Mouse (Mus musculus) limb, embryonic 10.5 days (tissue): ENCODE results near the gene Hectd4. TPM values are rescaled to one million over a fixed set of nuclear protein-coding genes. Genes with fewer than 3 reads are reported as not detected.
"Not testable (repeated sequence)": the region's sequence is repeated elsewhere in the genome, so short reads cannot be mapped to it uniquely, and the experiment has no call there.

Experiments used
- DNase-seq: peaks from one replicate; pipeline ENCODE4 v3.0.0-alpha.2; 2017; ENCODE audit warnings: low spot score
- H3K27ac ChIP-seq: fragments of 300-500 bp; sonication (generic); 2 replicates; pipeline ENCODE4 v1.5.1; 2016; ENCODE audit warnings: mild to moderate bottlenecking
- H3K27me3 ChIP-seq: fragments of 300-500 bp; sonication (generic); 2 replicates; pipeline ENCODE4 v1.6.1; 2016; ENCODE audit warnings: low read depth, mild to moderate bottlenecking; ENCODE audit not compliant: poor library complexity, severe bottlenecking
- H3K36me3 ChIP-seq: fragments of 300-500 bp; sonication (generic); 2 replicates; pipeline ENCODE4 v1.6.1; 2016; ENCODE audit warnings: mild to moderate bottlenecking, moderate library complexity
- H3K4me1 ChIP-seq: fragments of 300-500 bp; sonication (generic); 2 replicates; pipeline ENCODE4 v1.6.1; 2016
- H3K4me3 ChIP-seq: fragments of 300-500 bp; sonication (generic); 2 replicates; pipeline ENCODE4 v1.5.1; 2016; ENCODE audit warnings: mild to moderate bottlenecking, moderate library complexity
- H3K9me3 ChIP-seq: fragments of 300-500 bp; sonication (generic); replicated peaks from 2 replicates; pipeline ENCODE4 v1.6.1; 2016; ENCODE audit warnings: mild to moderate bottlenecking
- WGBS: fragments of 180-500 bp; shearing (Covaris S2); methylation state at CpG from one replicate; pipeline ENCODE4 v1.1.7; 2016; 5-methylcytosine and 5-hydroxymethylcytosine counted together
- polyA plus RNA-seq: library from polyadenylated mRNA; unstranded; fragments of >200 nt; fragmentation: Nextera tagmentation; extraction: Ambion mirVana; gene quantifications from 2 replicates; pipeline ENCODE4 v1.2.1, GENCODE M21; 2016

Hectd4 gene
- polyA plus RNA-seq, 1 experiment from 2014 or later: 4.2 TPM

GRCm38 (mm10) chr5:121194173-121194572, 25.8 kb upstream of the Hectd4 start:
- Histone ChIP-seq H3K36me3 (0 out of 2 replicates have a peak, but pooled peaks cover 2% of the 10 kb centered on the region), H3K27me3 (no peaks in the 10 kb centered on the region), H3K27ac (no peak overlapping the region), H3K4me3 (no peak overlapping the region), H3K4me1 (peaks cover 7% of the 10 kb centered on the region), H3K9me3 (no peaks in the 10 kb centered on the region)
- DNase-seq: no peak
- 36% methylated on average over 1 of the region's 1 CpGs for WGBS

DNA sequence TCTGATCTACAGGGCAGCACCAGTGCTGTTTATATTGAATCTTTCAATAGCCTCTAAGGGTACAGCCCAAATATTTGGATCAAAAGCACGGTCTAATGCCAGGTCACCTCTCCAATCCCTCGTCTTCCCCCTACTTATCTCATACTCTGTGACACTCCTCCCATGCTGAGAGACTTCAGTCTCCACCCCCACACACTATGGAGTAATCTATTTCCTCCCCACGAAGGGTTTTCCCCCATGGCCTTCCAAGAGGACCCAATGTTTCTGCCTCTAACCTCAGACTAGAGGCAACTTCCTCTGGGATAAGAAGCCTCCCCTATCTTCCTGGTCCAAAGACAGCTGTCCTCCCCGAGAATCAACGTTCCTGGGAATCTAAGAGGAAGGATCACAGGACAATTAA, 23.3 kb upstream of the Hectd4 start:
- Histone ChIP-seq H3K36me3 (no peaks in the 10 kb centered on the region), H3K4me3 (no peak overlapping the region), H3K27ac (no peak overlapping the region), H3K9me3 (no peaks in the 10 kb centered on the region), H3K27me3 (no peaks in the 10 kb centered on the region), H3K4me1 (no peaks in the 10 kb centered on the region)
- WGBS: 52% methylated on average over 5 of the region's 5 CpGs
- no peak for DNase-seq

DNA sequence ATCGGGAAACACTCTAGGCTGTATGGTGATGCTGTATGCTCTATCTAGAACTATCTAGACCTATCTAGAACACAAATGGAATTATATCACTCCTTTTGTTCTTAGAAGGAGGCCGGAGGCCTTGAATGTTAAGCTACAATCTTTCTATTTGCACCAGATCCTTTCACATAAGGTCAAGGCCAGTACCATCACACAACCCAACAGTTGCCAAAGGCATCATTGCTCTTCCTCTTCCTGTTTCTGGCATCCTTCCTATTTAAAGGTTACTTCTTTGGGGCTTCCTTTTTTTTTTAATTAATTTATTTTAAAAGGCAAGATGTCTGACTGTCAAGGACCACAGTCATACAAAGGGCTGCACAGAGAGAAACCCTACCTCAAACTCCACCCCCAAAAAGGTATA, 22.7 kb upstream of the Hectd4 start:
- Histone ChIP-seq H3K27me3 (no peaks in the 10 kb centered on the region), H3K36me3 (no peaks in the 10 kb centered on the region), H3K9me3 (no peaks in the 10 kb centered on the region), H3K27ac (no peak overlapping the region), H3K4me1 (no peaks in the 10 kb centered on the region), H3K4me3 (no peak overlapping the region)
- 92% methylated on average over 2 of the region's 2 CpGs for WGBS
- DNase-seq: no peak

GRCm38 (mm10) chr5:121198376-121198775, 21.6 kb upstream of the Hectd4 start:
- no peak for DNase-seq
- no peaks in the 10 kb centered on the region for H3K36me3 ChIP-seq
- H3K9me3 ChIP-seq: no peaks in the 10 kb centered on the region
- H3K4me3 ChIP-seq: no peak overlapping the region
- H3K4me1 ChIP-seq: no peaks in the 10 kb centered on the region
- WGBS: 88% methylated on average over 5 of the region's 5 CpGs
- no peaks in the 10 kb centered on the region for H3K27me3 ChIP-seq
- no peak overlapping the region for H3K27ac ChIP-seq

GRCm38 (mm10) chr5:121201739-121202138, 18.3 kb upstream of the Hectd4 start:
- 49% methylated on average over 3 of the region's 3 CpGs for WGBS
- DNase-seq: no peak
- Histone ChIP-seq H3K36me3 (peaks cover 16% of the 10 kb centered on the region), H3K27ac (no peak overlapping the region), H3K9me3 (no peaks in the 10 kb centered on the region), H3K27me3 (no peaks in the 10 kb centered on the region), H3K4me1 (peaks cover 13% of the 10 kb centered on the region), H3K4me3 (no peak overlapping the region)

DNA sequence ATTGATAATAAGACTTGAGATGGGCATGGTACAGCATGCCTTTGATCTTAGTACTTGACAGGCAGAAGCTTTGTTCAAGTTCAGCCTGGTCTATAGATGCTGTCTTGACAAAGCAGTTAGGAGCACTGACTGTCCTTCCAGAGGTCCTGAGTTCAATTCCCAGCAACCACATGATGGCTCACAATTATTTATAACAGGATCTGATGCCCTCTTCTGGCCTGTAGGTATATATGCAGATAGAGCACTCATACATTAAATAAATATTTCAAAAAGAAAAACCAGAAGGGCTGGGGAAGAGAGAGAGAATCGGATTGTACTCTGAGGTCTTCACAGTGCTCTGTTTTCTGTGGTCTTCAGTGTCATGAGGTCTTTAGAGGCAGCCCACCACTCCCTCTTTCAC, 17.6 kb upstream of the Hectd4 start:
- Histone ChIP-seq H3K4me3 (no peak overlapping the region), H3K4me1 (peaks cover 18% of the 10 kb centered on the region), H3K27ac (no peak overlapping the region), H3K36me3 (peaks cover 23% of the 10 kb centered on the region), H3K9me3 (no peaks in the 10 kb centered on the region), H3K27me3 (no peaks in the 10 kb centered on the region)
- WGBS: 88% methylated on average over 1 of the region's 1 CpGs
- DNase-seq: no peak

DNA sequence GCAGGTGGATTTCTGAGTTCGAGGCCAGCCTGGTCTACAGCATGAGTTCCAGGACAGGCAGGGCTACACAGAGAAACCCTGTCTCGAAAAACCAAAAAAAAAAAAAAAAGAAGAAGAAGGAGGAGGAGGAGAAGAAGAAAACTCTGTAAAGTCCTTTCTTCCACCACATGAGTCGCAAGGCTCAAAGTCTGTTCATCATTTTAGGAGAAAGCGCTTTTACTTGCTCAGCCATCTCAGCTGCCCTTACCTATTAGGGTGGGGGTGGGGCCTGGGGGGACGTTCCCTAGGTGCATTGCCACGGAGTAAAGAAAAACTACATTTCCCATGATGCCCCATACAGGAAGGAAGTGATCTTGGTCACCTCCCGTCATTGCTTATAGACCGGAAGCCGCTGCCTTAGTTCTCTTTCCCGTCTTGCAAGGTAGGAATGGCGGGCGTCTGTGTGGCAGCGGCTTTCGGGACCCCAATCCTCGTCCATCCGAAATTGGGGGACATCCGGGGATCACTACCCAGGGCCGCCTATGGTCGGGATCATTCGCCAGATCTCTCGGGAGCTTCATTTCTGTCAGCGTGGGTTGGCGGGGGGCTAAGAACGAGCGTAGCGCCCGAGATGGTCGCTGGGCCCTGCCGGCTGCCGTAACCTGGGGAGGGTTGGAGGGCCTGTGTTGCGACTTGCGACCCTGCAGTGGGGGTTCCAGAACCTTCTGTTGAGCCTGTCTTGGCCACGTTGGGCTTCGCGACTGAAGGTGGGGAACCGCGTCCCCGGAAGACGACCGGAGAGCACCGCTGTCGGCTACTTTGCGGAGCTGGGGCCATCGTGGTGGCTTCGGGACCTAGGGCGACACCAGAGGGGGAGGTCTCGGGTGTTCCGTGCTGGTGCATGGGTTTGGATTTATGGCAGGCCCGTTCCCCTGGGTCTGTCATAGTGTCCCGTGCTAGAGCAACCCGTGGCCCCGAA, 15.6 kb upstream of the Hectd4 start, which contains the start of gene Rpl6:
Gene Rpl6 (plus strand): TSS at position 350 of the 958 bp plus-strand sequence.
- DNase-seq: peak; percentile 84
- peaks cover 43% of the 10 kb centered on the region for H3K36me3 ChIP-seq
- no peaks in the 10 kb centered on the region for H3K9me3 ChIP-seq
- no peaks in the 10 kb centered on the region for H3K27me3 ChIP-seq
- peak within 1 kb of the TSS; percentile 96 for H3K27ac ChIP-seq
- H3K4me3 ChIP-seq: peak within 1 kb of the TSS; percentile 94
- WGBS: 2% methylated on average over 52 of the region's 52 CpGs
- peaks cover 23% of the 10 kb centered on the region for H3K4me1 ChIP-seq

DNA sequence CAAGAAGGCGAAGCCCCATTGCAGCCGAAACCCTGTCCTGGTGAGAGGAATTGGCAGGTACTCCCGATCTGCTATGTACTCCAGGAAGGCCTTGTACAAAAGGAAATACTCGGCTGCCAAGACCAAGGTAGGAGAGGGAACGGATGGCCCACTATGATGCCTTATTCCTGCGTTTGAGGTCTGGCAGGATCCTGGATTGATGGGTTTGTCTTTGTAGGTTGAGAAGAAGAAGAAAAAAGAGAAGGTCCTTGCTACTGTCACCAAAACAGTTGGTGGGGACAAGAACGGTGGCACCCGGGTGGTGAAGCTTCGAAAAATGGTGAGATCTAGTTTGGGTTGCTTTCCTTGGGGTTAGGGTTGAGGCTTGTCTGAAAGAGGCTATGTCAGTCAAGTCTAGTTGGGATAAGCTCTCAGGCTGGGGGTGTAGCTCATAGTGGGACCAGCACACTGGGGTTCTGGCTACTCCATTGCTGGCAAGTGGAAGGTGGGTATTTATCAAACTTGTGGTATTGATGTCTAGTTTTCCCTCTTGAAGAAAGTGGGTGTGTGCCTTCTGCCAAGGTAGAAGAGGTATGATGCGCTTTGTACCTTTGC, 14.4 kb upstream of the Hectd4 start:
- not testable (repeated sequence) for H3K27ac ChIP-seq
- peaks cover 55% of the 10 kb centered on the region for H3K36me3 ChIP-seq
- WGBS: 79% methylated on average over 9 of the region's 10 CpGs

GRCm38 (mm10) chr5:121206540-121206939, 13.5 kb upstream of the Hectd4 start:
- H3K9me3 ChIP-seq: no peaks in the 10 kb centered on the region
- H3K4me3 ChIP-seq: peak overlapping the region; percentile 94
- no peak for DNase-seq
- H3K27me3 ChIP-seq: no peaks in the 10 kb centered on the region
- H3K4me1 ChIP-seq: peaks cover 23% of the 10 kb centered on the region
- peaks cover 64% of the 10 kb centered on the region for H3K36me3 ChIP-seq
- WGBS: 88% methylated on average over 9 of the region's 9 CpGs
- no peak overlapping the region for H3K27ac ChIP-seq

More for the DNA sequence above, 14.4 kb upstream of the Hectd4 start:
- peak overlapping the region; percentile 94 for H3K4me3 ChIP-seq
- peaks cover 23% of the 10 kb centered on the region for H3K4me1 ChIP-seq
- not testable (repeated sequence) for H3K9me3 ChIP-seq, H3K27me3 ChIP-seq, DNase-seq

GRCm38 (mm10) chr5:121206984-121207383, 13.0 kb upstream of the Hectd4 start:
- WGBS: 90% methylated on average over 3 of the region's 3 CpGs
- DNase-seq: no peak
- Histone ChIP-seq H3K36me3 (peaks cover 69% of the 10 kb centered on the region), H3K27ac (no peak overlapping the region), H3K27me3 (no peaks in the 10 kb centered on the region), H3K4me1 (peaks cover 23% of the 10 kb centered on the region), H3K9me3 (no peaks in the 10 kb centered on the region), H3K4me3 (0 out of 2 replicates have a peak overlapping the region, but pooled peaks have one; percentile 94)

- Histone ChIP-seq H3K27ac (no peak overlapping the region), H3K9me3 (no peaks in the 10 kb centered on the region), H3K4me3 (no peak overlapping the region), H3K27me3 (no peaks in the 10 kb centered on the region), H3K36me3 (peaks cover 83% of the 10 kb centered on the region), H3K4me1 (peaks cover 23% of the 10 kb centered on the region)
- no peak for DNase-seq
- WGBS: 94% methylated on average over 9 of the region's 9 CpGs
These were observed 10.0 kb upstream of the Hectd4 start for GRCm38 (mm10) chr5:121209755-121210600.

DNA sequence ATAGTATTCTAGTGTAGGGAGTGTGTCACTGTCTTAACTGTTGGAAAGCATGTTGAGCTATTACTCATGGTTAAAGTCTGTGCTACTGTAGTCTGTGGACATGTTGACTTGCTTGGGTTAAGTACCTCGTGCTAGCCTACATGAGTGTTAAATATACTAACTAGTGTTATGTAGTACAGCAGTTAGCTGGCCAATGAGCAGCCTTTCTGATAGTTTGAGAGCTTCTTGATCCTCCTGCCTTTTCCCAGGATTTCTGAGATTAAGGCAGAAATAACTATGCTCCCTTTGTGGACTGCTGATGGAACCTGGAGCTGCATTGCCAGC, 9.5 kb upstream of the Hectd4 start:
- H3K36me3 ChIP-seq: peaks cover 81% of the 10 kb centered on the region

More for the DNA sequence above, 9.5 kb upstream of the Hectd4 start:
- Histone ChIP-seq H3K27ac (no peak overlapping the region), H3K9me3 (no peaks in the 10 kb centered on the region), H3K27me3 (no peaks in the 10 kb centered on the region), H3K4me3 (no peak overlapping the region), H3K4me1 (peaks cover 21% of the 10 kb centered on the region)
- WGBS: 95% methylated on average over 1 of the region's 1 CpGs
- no peak for DNase-seq
